Mouse (Mus musculus) midbrain, embryonic 11.5 days (tissue): Measurements from ENCODE around the gene Tmem181a. TPM values are rescaled to one million over a fixed set of nuclear protein-coding genes. Genes with fewer than 3 reads are reported as not detected.
"Not testable (repeated sequence)": the region's sequence is repeated elsewhere in the genome, so short reads cannot be mapped to it uniquely, and the experiment has no call there.

Experiments used
- ATAC-seq: fragments of 200-750 bp; cut with Nextera tagmentation; 2 replicates; pipeline ENCODE4 v1.8.0; 2017; ENCODE audit warnings: moderate TSS enrichment, moderate library complexity; ENCODE audit not compliant: low FRiP score
- DNase-seq: peaks from one replicate; pipeline ENCODE4 v3.0.0; 2015; ENCODE audit warnings: low spot score; ENCODE audit errors: missing footprints
- H3K27ac ChIP-seq: fragments of 300-500 bp; sonication (generic); 2 replicates; pipeline ENCODE4 v1.5.1; 2014; ENCODE audit warnings: low read depth, low read length
- H3K27me3 ChIP-seq: fragments of 300-500 bp; sonication (generic); 2 replicates; pipeline ENCODE4 v1.6.1; 2014; ENCODE audit warnings: mild to moderate bottlenecking, low read length, moderate library complexity, mixed read lengths; ENCODE audit not compliant: control insufficient read depth, insufficient read depth
- H3K36me3 ChIP-seq: fragments of 300-500 bp; sonication (generic); 2 replicates; pipeline ENCODE4 v1.6.1; 2014; ENCODE audit warnings: mild to moderate bottlenecking, low read length, moderate library complexity, mixed read lengths; ENCODE audit not compliant: control insufficient read depth, insufficient read depth
- H3K4me1 ChIP-seq: fragments of 300-500 bp; sonication (generic); 2 replicates; pipeline ENCODE4 v1.6.1; 2014; ENCODE audit warnings: low read length; ENCODE audit not compliant: control insufficient read depth, insufficient read depth
- H3K4me2 ChIP-seq: fragments of 300-500 bp; sonication (generic); 2 replicates; pipeline ENCODE4 v1.6.1; 2014; ENCODE audit warnings: mild to moderate bottlenecking, moderate library complexity
- H3K4me3 ChIP-seq: fragments of 300-500 bp; sonication (generic); 2 replicates; pipeline ENCODE4 v1.5.1; 2014; ENCODE audit warnings: low read depth, low read length
- H3K9ac ChIP-seq: fragments of 300-500 bp; sonication (generic); 2 replicates; pipeline ENCODE4 v1.6.1; 2014; ENCODE audit warnings: low read length
- H3K9me3 ChIP-seq: fragments of 300-500 bp; sonication (generic); 2 replicates; pipeline ENCODE4 v1.6.1; 2016; ENCODE audit warnings: low read length; ENCODE audit not compliant: control insufficient read depth
- WGBS: fragments of 180-500 bp; shearing (Covaris S2); extraction: QIAGEN DNeasy Blood & Tissue Kit; methylation state at CpG from one replicate; pipeline ENCODE4 v1.1.7; 2014; 5-methylcytosine and 5-hydroxymethylcytosine counted together
- polyA plus RNA-seq: library from polyadenylated mRNA; unstranded; fragments of >200 nt; fragmentation: Nextera tagmentation; extraction: Ambion mirVana; gene quantifications from 2 replicates; pipeline ENCODE4 v1.2.1, GENCODE M21; 2014

Gene Tmem181a
- polyA plus RNA-seq, 1 experiment from 2014 or later: 22.2 TPM

- ATAC-seq, H3K27me3 ChIP-seq, DNase-seq, H3K36me3 ChIP-seq, H3K4me1 ChIP-seq, H3K4me3 ChIP-seq, H3K9ac ChIP-seq, H3K4me2 ChIP-seq, H3K27ac ChIP-seq, H3K9me3 ChIP-seq: not testable (repeated sequence)
- 85% methylated on average over 6 of the region's 6 CpGs for WGBS
These were observed 15.3 kb downstream of the Tmem181a start for GRCm38 (mm10) chr17:6271970-6272369.

- H3K36me3 ChIP-seq, H3K4me2 ChIP-seq, H3K4me1 ChIP-seq, H3K27ac ChIP-seq, ATAC-seq, H3K27me3 ChIP-seq, H3K4me3 ChIP-seq, DNase-seq, H3K9ac ChIP-seq, H3K9me3 ChIP-seq: not testable (repeated sequence)
- 91% methylated on average over 4 of the region's 6 CpGs for WGBS
These were observed 18.0 kb downstream of the Tmem181a start for GRCm38 (mm10) chr17:6274693-6275092.

- WGBS: 76% methylated on average over 8 of the region's 8 CpGs
- not testable (repeated sequence) for H3K36me3 ChIP-seq, H3K9me3 ChIP-seq, H3K4me3 ChIP-seq, ATAC-seq, H3K4me1 ChIP-seq, H3K4me2 ChIP-seq, DNase-seq, H3K27ac ChIP-seq, H3K27me3 ChIP-seq, H3K9ac ChIP-seq
These were observed 22.5 kb downstream of the Tmem181a start for GRCm38 (mm10) chr17:6279205-6279604.

GRCm38 (mm10) chr17:6279772-6280171 is 23.1 kb downstream of the Tmem181a start:
- H3K27ac ChIP-seq, DNase-seq, H3K9me3 ChIP-seq, H3K4me1 ChIP-seq, ATAC-seq, H3K4me3 ChIP-seq, H3K9ac ChIP-seq, H3K36me3 ChIP-seq, H3K4me2 ChIP-seq, H3K27me3 ChIP-seq: not testable (repeated sequence)
- WGBS: 97% methylated on average over 8 of the region's 10 CpGs

GRCm38 (mm10) chr17:6280513-6280912 is 23.9 kb downstream of the Tmem181a start:
- ATAC-seq: not testable (repeated sequence)
- 95% methylated on average over 17 of the region's 19 CpGs for WGBS

GRCm38 (mm10) chr17:6283137-6283536 is 26.5 kb downstream of the Tmem181a start:
- not testable (repeated sequence) for ATAC-seq, H3K9me3 ChIP-seq, H3K27ac ChIP-seq, DNase-seq, H3K36me3 ChIP-seq, H3K4me3 ChIP-seq, H3K27me3 ChIP-seq, H3K4me2 ChIP-seq, H3K9ac ChIP-seq, H3K4me1 ChIP-seq
- 92% methylated on average over 8 of the region's 10 CpGs for WGBS

More at GRCm38 (mm10) chr17:6280513-6280912, 23.9 kb downstream of the Tmem181a start:
- not testable (repeated sequence) for H3K4me1 ChIP-seq, H3K36me3 ChIP-seq, H3K9me3 ChIP-seq, H3K4me2 ChIP-seq, H3K27ac ChIP-seq, DNase-seq, H3K9ac ChIP-seq, H3K4me3 ChIP-seq, H3K27me3 ChIP-seq

GRCm38 (mm10) chr17:6286169-6286568 is 29.5 kb downstream of the Tmem181a start:
- 97% methylated on average over 5 of the region's 5 CpGs for WGBS
- H3K4me3 ChIP-seq, DNase-seq, H3K9ac ChIP-seq, H3K4me1 ChIP-seq, H3K27me3 ChIP-seq, H3K4me2 ChIP-seq, H3K27ac ChIP-seq, H3K9me3 ChIP-seq, ATAC-seq, H3K36me3 ChIP-seq: not testable (repeated sequence)

GRCm38 (mm10) chr17:6289045-6289444 is 32.4 kb downstream of the Tmem181a start:
- not testable (repeated sequence) for H3K27me3 ChIP-seq, H3K4me2 ChIP-seq, H3K27ac ChIP-seq, ATAC-seq, H3K4me1 ChIP-seq, H3K4me3 ChIP-seq, H3K36me3 ChIP-seq, H3K9ac ChIP-seq, DNase-seq, H3K9me3 ChIP-seq
- 97% methylated on average over 9 of the region's 12 CpGs for WGBS

GRCm38 (mm10) chr17:6293882-6294281 is 37.2 kb downstream of the Tmem181a start:
- not testable (repeated sequence) for H3K27me3 ChIP-seq

More at GRCm38 (mm10) chr17:6293882-6294281, 37.2 kb downstream of the Tmem181a start:
- H3K36me3 ChIP-seq, DNase-seq, H3K9ac ChIP-seq, H3K9me3 ChIP-seq, H3K27ac ChIP-seq, ATAC-seq, H3K4me3 ChIP-seq, H3K4me1 ChIP-seq, H3K4me2 ChIP-seq: not testable (repeated sequence)
- no CpG with 5 or more reads among the region's 5 CpGs for WGBS
